15 mouse cellular contexts compared by ENCODE assay signal in genomic region chr6:72993054-72993687, GRCm38 (mm10). TPM values are rescaled to one million over a fixed set of nuclear protein-coding genes. Genes with fewer than 3 reads are reported as not detected.
DNase-seq lines count a peak whose midpoint lies in the region; ATAC-seq and TF ChIP-seq lines count a peak whose summit lies in the region.
"Had no signal": no experiment of that assay in that cellular context is flagged by ENCODE, and none has a peak within 500 bp of the region (broad histone marks: within the 10 kb centered on the region; RNA-seq: fewer than 3 reads in every experiment).

No protein-coding gene starts in this region.

- DNase-seq in heart, postnatal 25 days (ENCODE audit: low spot score): no peak
- DNase-seq in liver, embryonic 13.5 days: peak; percentile 6
- peak; percentile 65 to 82 for DNase-seq in thymus, adult 18-20 months
- DNase-seq in hindbrain, postnatal 0 days (ENCODE audit: low spot score): no peak
- DNase-seq in kidney, postnatal 4 days: no peak
- no peak for DNase-seq in adipocyte (ENCODE audit: low spot score)
- DNase-seq: adrenal gland, postnatal 25 days; cerebellum, adult 18-20 months; kidney, postnatal 25 days; lung, adult 18-20 months had no signal

- intact Hi-C loops in heart, postnatal 25 days (cut with DNase I): no loop called here

- H3K27ac ChIP-seq in heart, embryonic 16.5 days (ENCODE audit: low read length): no peak overlapping the region
- H3K27ac ChIP-seq in liver, embryonic 13.5 days: no peak overlapping the region
- no peak overlapping the region for H3K27ac ChIP-seq in hindbrain, postnatal 0 days
- H3K27ac ChIP-seq: forebrain, embryonic 12.5 days; hindbrain, embryonic 12.5 days; midbrain, embryonic 13.5 days had no signal

- H3K9me3 ChIP-seq in heart, embryonic 16.5 days (replicated peaks; ENCODE audit: control insufficient read depth, low read length): no peaks in the 10 kb centered on the region
- no peaks in the 10 kb centered on the region for H3K9me3 ChIP-seq in E14TG2a.4 (ENCODE audit: low read length)
- no peaks in the 10 kb centered on the region for H3K9me3 ChIP-seq in liver, embryonic 13.5 days (replicated peaks)
- H3K9me3 ChIP-seq in hindbrain, postnatal 0 days (ENCODE audit: low read length): no peaks in the 10 kb centered on the region
- H3K9me3 ChIP-seq: forebrain, embryonic 12.5 days; hindbrain, embryonic 12.5 days; midbrain, embryonic 13.5 days had no signal

- H3K36me3 ChIP-seq in heart, embryonic 16.5 days (ENCODE audit: control insufficient read depth, insufficient read depth): no peaks in the 10 kb centered on the region
- H3K36me3 ChIP-seq in E14TG2a.4 (ENCODE audit: insufficient read depth, low read length): no peaks in the 10 kb centered on the region
- H3K36me3 ChIP-seq in liver, embryonic 13.5 days: no peaks in the 10 kb centered on the region
- H3K36me3 ChIP-seq in hindbrain, postnatal 0 days (ENCODE audit: insufficient read depth, low read length): no peaks in the 10 kb centered on the region
- H3K36me3 ChIP-seq: forebrain, embryonic 12.5 days; hindbrain, embryonic 12.5 days; midbrain, embryonic 13.5 days had no signal

- no peak overlapping the region for H3K4me2 ChIP-seq in heart, embryonic 16.5 days (ENCODE audit: low read depth, low read length)
- H3K4me2 ChIP-seq in liver, embryonic 13.5 days: no peak overlapping the region
- no peak overlapping the region for H3K4me2 ChIP-seq in hindbrain, postnatal 0 days (ENCODE audit: low read depth, low read length)
- H3K4me2 ChIP-seq: forebrain, embryonic 12.5 days; hindbrain, embryonic 12.5 days; midbrain, embryonic 13.5 days had no signal

- ATAC-seq in heart, embryonic 16.5 days (replicated peaks; ENCODE audit: extremely low read depth, insufficient read depth, low FRiP score): peak; percentile 76
- ATAC-seq in liver, embryonic 13.5 days (ENCODE audit: low read depth): peak; percentile 59; the same call in 1 of the 2 replicates
- no peak for ATAC-seq in hindbrain, postnatal 0 days
- ATAC-seq: midbrain, embryonic 13.5 days had no signal

- H3K4me3 ChIP-seq in heart, embryonic 16.5 days (ENCODE audit: low read length): no peak overlapping the region
- 0 out of 2 replicates have a peak overlapping the region, but pooled peaks have one; percentile 11 for H3K4me3 ChIP-seq in E14TG2a.4 (replicated peaks; ENCODE audit: low read length)
- no peak overlapping the region for H3K4me3 ChIP-seq in liver, embryonic 13.5 days (replicated peaks)
- H3K4me3 ChIP-seq in hindbrain, postnatal 0 days (ENCODE audit: low read length): no peak overlapping the region
- H3K4me3 ChIP-seq: forebrain, embryonic 12.5 days; hindbrain, embryonic 12.5 days; midbrain, embryonic 13.5 days had no signal

- no peaks in the 10 kb centered on the region for H3K27me3 ChIP-seq in heart, embryonic 16.5 days (ENCODE audit: control insufficient read depth, insufficient read depth, low read length)
- peaks cover 8% of the 10 kb centered on the region for H3K27me3 ChIP-seq in E14TG2a.4 (ENCODE audit: insufficient read depth, low read length)
- H3K27me3 ChIP-seq in liver, embryonic 13.5 days: no peaks in the 10 kb centered on the region
- no peaks in the 10 kb centered on the region for H3K27me3 ChIP-seq in hindbrain, postnatal 0 days (ENCODE audit: insufficient read depth, low read length)
- H3K27me3 ChIP-seq: forebrain, embryonic 12.5 days; hindbrain, embryonic 12.5 days; midbrain, embryonic 13.5 days had no signal

- H3K4me1 ChIP-seq in heart, embryonic 16.5 days (ENCODE audit: control insufficient read depth, insufficient read depth, low read length): peaks cover 4% of the 10 kb centered on the region
- peaks cover 25% of the 10 kb centered on the region for H3K4me1 ChIP-seq in E14TG2a.4 (replicated peaks; ENCODE audit: low read depth, low read length)
- peaks cover 13% of the 10 kb centered on the region for H3K4me1 ChIP-seq in liver, embryonic 13.5 days (replicated peaks)
- no peaks in the 10 kb centered on the region for H3K4me1 ChIP-seq in hindbrain, postnatal 0 days (ENCODE audit: insufficient read depth, low read length)
- H3K4me1 ChIP-seq: hindbrain, embryonic 12.5 days had no signal

- no peak for TF ChIP-seq CTCF in E14TG2a.4 (conservative IDR thresholded peaks at IDR 0.05; ENCODE audit: low read length)
- TF ChIP-seq CTCF in hindbrain, postnatal 0 days (IDR thresholded peaks at IDR 0.05; ENCODE audit: low read depth): no peak

- no peak overlapping the region for H3K9ac ChIP-seq in heart, embryonic 16.5 days (ENCODE audit: low read length)
- no peak overlapping the region for H3K9ac ChIP-seq in liver, embryonic 13.5 days
- no peak overlapping the region for H3K9ac ChIP-seq in hindbrain, postnatal 0 days (replicated peaks; ENCODE audit: low read length)
- H3K9ac ChIP-seq: forebrain, embryonic 12.5 days; hindbrain, embryonic 12.5 days; midbrain, embryonic 13.5 days had no signal

- 45% methylated on average over 8 of the region's 8 CpGs for WGBS in heart, embryonic 16.5 days
- 23% methylated on average over 8 of the region's 8 CpGs for WGBS in liver, embryonic 13.5 days (ENCODE audit: insufficient replicate concordance)
- WGBS in hindbrain, postnatal 0 days: 74% methylated on average over 8 of the region's 8 CpGs

RNA-seq across cellular contexts. Expression of gene Tmsb10, which starts 34.6 kb away (rescaled TPM):
- 963 and 998 TPM in 2 replicates for polyA plus RNA-seq in heart, embryonic 16.5 days (2015; fragmentation: Nextera tagmentation; extraction: Ambion mirVana)
- total RNA-seq in heart, postnatal 25 days (2021): 100 to 1,000 TPM; 126 to 128 TPM
- 268 and 325 TPM in 2 replicates for polyA plus RNA-seq in liver, embryonic 13.5 days (2015; fragmentation: Nextera tagmentation; extraction: Ambion mirVana)
- total RNA-seq in hindbrain, postnatal 0 days (2014; rRNA removed): 140 and 166 TPM in 2 replicates
- polyA plus RNA-seq in hindbrain, postnatal 0 days (2015; fragmentation: Nextera tagmentation; extraction: Ambion mirVana): 5,541 and 5,741 TPM in 2 replicates

Comparison
In these comparisons a context has a peak if more than half of its experiments do, and no peak if none do; other contexts are left out.
1. DNase-seq: peak in liver, embryonic 13.5 days (single experiment) and thymus, adult 18-20 months (2 of 2); none in heart, postnatal 25 days (single experiment), hindbrain, postnatal 0 days (single experiment), kidney, postnatal 4 days (0 of 2) and adipocyte (single experiment).